Mouse (Mus musculus): ENCODE data around the gene Cd44.

DNA sequence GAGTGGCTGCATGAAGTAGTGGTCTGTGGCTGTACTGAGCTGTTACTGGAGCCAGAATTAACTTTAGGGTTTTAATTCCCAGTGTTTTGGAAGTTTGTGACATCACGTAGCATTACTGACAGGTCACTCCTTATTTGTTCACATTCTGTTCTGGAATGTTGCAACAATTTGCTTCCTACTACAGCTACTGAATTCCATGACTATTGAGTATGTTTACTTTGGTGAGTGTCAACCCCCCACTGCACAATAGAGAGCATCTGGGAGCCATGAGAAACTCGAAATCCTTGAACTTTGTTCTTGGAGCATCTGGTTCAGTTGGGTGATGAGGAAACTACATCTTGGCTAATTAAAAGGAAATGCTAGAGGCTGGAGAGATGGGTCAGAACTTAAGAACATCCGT is 22.2 kb upstream of the Cd44 start:
- no peak for TF ChIP-seq POLR2A (IDR thresholded peaks at IDR 0.05; ENCODE audit: borderline replicate concordance, extremely low read depth, low read depth, low read length)
- TF ChIP-seq CTCF (IDR thresholded peaks at IDR 0.05; ENCODE audit: insufficient read depth, low read length), result no peak

Data from lung, adult 2 months (tissue).